In genomic region chr2:152615563-152615962, GRCm38 (mm10) we compare ENCODE assay signal across 8 mouse cellular contexts. TPM values are rescaled to one million over a fixed set of nuclear protein-coding genes. Genes with fewer than 3 reads are reported as not detected.
DNase-seq lines count a peak whose midpoint lies in the region; ATAC-seq lines count a peak whose summit lies in the region.

No protein-coding gene starts in this region.

- peak; percentile 72 for ATAC-seq in cerebellum, adult (ENCODE audit: insufficient number of reproducible peaks, low FRiP score, low TSS enrichment)

- intact Hi-C loops in heart, postnatal 36 days (cut with DNase I) = loop anchor here (1.0 to 10.0 kb wide), 3 partner anchors 42 to 217 kb away; partner anchors contain the start of gene Bcl2l1

- no peak for DNase-seq in cerebellum, adult 11 months
- DNase-seq in adipocyte (ENCODE audit: low spot score) = peak; percentile 89
- DNase-seq in embryo, embryonic 9.5 days (ENCODE audit: extremely low spot score) = peak; percentile 76
- DNase-seq in heart, postnatal 36 days = peak; percentile 50 to 51
- DNase-seq in layer of hippocampus, adult 8-10 months (ENCODE audit: low spot score in 2 of 2) = peak; percentile 21 to 61
- DNase-seq in lung, postnatal 10 days = peak; percentile 79
- peak; percentile 64 to 68 for DNase-seq in right cerebral cortex, adult 2 months (ENCODE audit: low spot score in 2 of 2)

RNA-seq across cellular contexts. Expression of gene Defb25, which starts 7.3 kb away (rescaled TPM):
- total RNA-seq in heart, postnatal 36 days (2021) = not detected
- total RNA-seq in layer of hippocampus, adult 8-10 months (2022) = not detected

RNA-seq across cellular contexts. Expression of gene Rem1, which starts 11.2 kb away (rescaled TPM):
- total RNA-seq in heart, postnatal 36 days (2021) = 1 to 10 TPM; 6.5 to 7.8 TPM
- 1 to 10 TPM in 1 of 4 experiments, under 1 TPM in 3; 0.61 to 1.1 (median 0.72) TPM for total RNA-seq in layer of hippocampus, adult 8-10 months (2022)

RNA-seq across cellular contexts. Expression of gene Defb36, which starts 11.4 kb away (rescaled TPM):
- not detected for total RNA-seq in heart, postnatal 36 days (2021)
- not detected for total RNA-seq in layer of hippocampus, adult 8-10 months (2022)

RNA-seq across cellular contexts. Expression of gene Defb45, which starts 16.4 kb away (rescaled TPM):
- total RNA-seq in heart, postnatal 36 days (2021) = not detected
- total RNA-seq in layer of hippocampus, adult 8-10 months (2022) = not detected

RNA-seq across cellular contexts. Expression of gene Defb19, which starts 35.5 kb away (rescaled TPM):
- total RNA-seq in heart, postnatal 36 days (2021) = not detected
- total RNA-seq in layer of hippocampus, adult 8-10 months (2022) = not detected
